Mouse (Mus musculus) ES-Bruce4 (cell line): Measurements from ENCODE around the gene Usp40.

ENCODE experiments used
- CTCF ChIP-seq: IDR thresholded peaks from one replicate; pipeline ENCODE4 v1.8.1; 2011; ENCODE audit warnings: low read depth, low read length
- EP300 ChIP-seq: IDR thresholded peaks from 2 replicates; pipeline ENCODE4 v1.6.1; 2011; ENCODE audit warnings: low read depth, low read length; ENCODE audit not compliant: insufficient read depth
- POLR2A ChIP-seq: IDR thresholded peaks from one replicate; pipeline ENCODE4 v1.8.1; 2011; ENCODE audit warnings: low read length; ENCODE audit not compliant: insufficient read depth

DNA sequence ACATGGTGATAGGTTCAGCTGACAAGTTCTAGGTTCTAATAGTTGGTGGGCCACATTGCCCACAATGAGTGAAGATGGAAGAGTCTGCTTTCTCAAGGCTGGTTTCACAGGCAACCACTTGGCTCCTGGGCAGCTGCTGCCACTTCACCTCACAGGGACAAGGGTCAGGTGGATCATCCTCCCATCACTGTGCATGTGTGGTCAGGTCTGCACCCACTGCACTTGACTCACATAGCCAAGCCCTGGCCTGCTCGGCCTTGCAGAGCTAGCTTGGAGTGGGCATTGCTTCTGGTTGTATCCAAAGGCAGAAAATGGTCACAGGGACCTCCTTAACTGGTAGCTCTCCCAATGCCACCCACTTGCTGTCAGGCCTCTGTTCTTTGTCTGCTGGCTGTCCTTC, 66.6 kb downstream of the Usp40 start:
- no peak for TF ChIP-seq POLR2A
- TF ChIP-seq CTCF, result no peak
- no peak for TF ChIP-seq EP300
